Mouse (Mus musculus): ENCODE results near the gene Metrnl.

DNA sequence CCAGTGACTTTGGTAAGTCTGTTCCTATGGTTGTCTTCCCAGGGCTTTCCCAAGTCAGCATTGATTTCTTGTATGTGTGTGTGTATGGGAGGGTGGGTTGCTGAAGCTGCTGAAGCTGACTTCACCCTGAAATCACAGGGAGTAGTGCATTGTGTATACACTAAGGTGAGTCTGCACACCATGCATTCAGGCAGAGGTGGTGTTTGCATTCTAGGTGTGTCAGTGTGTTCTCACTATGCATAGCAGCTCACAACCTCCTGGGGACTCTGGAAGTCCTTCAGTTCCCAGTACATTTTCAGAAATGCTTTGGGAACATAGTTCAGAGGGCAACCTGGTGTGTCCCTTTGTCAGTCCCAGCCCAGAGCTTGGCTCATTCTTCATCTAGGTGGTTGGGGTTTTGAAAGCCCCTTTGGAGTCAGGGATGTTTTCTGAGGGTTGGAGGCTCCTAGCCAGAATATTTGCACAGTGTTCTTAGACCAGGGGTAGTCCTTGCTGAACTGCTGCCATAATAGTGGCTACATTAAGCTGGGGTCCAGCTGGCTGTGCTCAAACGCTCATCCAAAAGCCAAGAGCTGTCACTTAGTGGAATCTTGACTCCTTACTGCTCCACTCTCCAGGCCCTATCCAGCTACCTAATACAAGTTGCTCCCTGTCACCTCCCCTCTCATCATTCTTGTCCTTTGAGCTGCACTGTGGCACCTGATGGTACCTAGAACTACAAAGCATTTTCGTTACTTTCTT is 13.6 kb downstream of the Metrnl start:
- TF ChIP-seq CTCF (IDR thresholded peaks at IDR 0.05; ENCODE audit: extremely low read depth, insufficient read depth, low read length) (no peak), POLR2A (IDR thresholded peaks at IDR 0.05; ENCODE audit: extremely low read depth, insufficient read depth, low read length) (no peak)
